Comparison of ENCODE assay signal across 8 mouse cellular contexts in the genomic region with DNA sequence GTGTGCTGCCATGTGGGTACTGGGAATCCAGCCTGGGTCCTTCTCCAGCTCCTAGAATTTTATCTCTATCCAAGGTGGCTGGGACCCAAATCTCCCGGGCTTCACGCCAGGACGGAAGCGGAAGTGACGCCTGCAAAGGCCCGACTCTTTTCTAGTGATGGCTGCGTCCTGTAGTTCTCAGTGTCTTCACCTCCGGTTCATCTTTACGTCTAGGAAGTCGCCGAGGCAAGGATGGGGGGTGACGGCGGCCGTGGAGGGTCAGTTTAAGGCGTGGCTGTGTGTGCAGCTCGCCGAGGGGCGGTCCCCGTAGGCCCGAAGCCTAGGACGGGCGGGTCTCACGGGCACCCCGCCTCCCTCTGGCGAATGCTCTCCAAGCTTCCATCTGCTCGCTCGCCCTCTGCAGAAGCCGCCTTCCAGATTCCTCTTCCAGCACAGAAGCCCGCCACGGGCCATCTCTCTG. TPM values are rescaled to one million over a fixed set of nuclear protein-coding genes. Genes with fewer than 3 reads are reported as not detected.
DNase-seq lines count a peak whose midpoint lies in the region; ATAC-seq and TF ChIP-seq lines count a peak whose summit lies in the region.

Zfp846 (plus strand) TSS at position 117 of the 460 bp plus-strand sequence.

- peak; percentile 100 for ATAC-seq in common myeloid progenitor, adult 5-6 weeks (replicated peaks; ENCODE audit: low read depth, poor library complexity, severe bottlenecking)
- ATAC-seq in hindbrain, postnatal 0 days = peak; percentile 99
- ATAC-seq in megakaryocyte, adult 5-6 weeks (ENCODE audit: poor library complexity, severe bottlenecking) = peak; percentile 99

- H3K4me1 ChIP-seq in hindbrain, postnatal 0 days (ENCODE audit: insufficient read depth, low read length) = no peaks in the 10 kb centered on the region

- H3K27me3 ChIP-seq in hindbrain, postnatal 0 days (ENCODE audit: insufficient read depth, low read length) = peaks cover 9% of the 10 kb centered on the region

- H3K9ac ChIP-seq in hindbrain, postnatal 0 days (replicated peaks; ENCODE audit: low read length) = peak within 1 kb of the TSS; percentile 58

- no peaks in the 10 kb centered on the region for H3K36me3 ChIP-seq in hindbrain, postnatal 0 days (ENCODE audit: insufficient read depth, low read length)

- intact Hi-C loops in gastrocnemius, adult 2 months (cut with DNase I) = loop anchor here (2.0 to 10.0 kb wide), 2 partner anchors 36 to 64 kb away; partner anchors contain the start of genes Fbxl12 and Ubl5
- intact Hi-C loops in left cerebral cortex, adult 2 months (cut with DNase I) = loop anchor here (1.0 to 5.0 kb wide), 6 partner anchors 26 to 959 kb away; partner anchors contain the start of genes Fbxl12, Zfp266 and Zfp317

- peak; percentile 99 for DNase-seq in ZHBTc4 (ENCODE audit: low read depth, low spot score)
- DNase-seq in gastrocnemius, adult 2 months = peak; percentile 99
- DNase-seq in hindbrain, postnatal 0 days (ENCODE audit: low spot score) = peak; percentile 95
- peak; percentile 100 for DNase-seq in left cerebral cortex, adult 2 months (ENCODE audit: extremely low spot score in 1 of 2, low spot score in 2 of 2)
- DNase-seq in right cerebral cortex, adult 2 months (ENCODE audit: low spot score in 2 of 2) = peak; percentile 100
- DNase-seq in urinary bladder, postnatal 14 days (ENCODE audit: low spot score) = peak; percentile 99

- H3K9me3 ChIP-seq in hindbrain, postnatal 0 days (ENCODE audit: low read length) = no peaks in the 10 kb centered on the region

- peak within 1 kb of the TSS; percentile 52 for H3K4me2 ChIP-seq in hindbrain, postnatal 0 days (ENCODE audit: low read depth, low read length)

- peak within 1 kb of the TSS; percentile 78 for H3K27ac ChIP-seq in gastrocnemius, adult 2 months
- peak within 1 kb of the TSS; percentile 77 for H3K27ac ChIP-seq in hindbrain, postnatal 0 days
- H3K27ac ChIP-seq in left cerebral cortex, adult 2 months = peak within 1 kb of the TSS; percentile 79

- WGBS in hindbrain, postnatal 0 days = under 1% methylated on average over 30 of the region's 30 CpGs

- peak; percentile 22; the same call in 1 of the 2 replicates for TF ChIP-seq CTCF in gastrocnemius, adult 2 months (IDR thresholded peaks at IDR 0.05)
- TF ChIP-seq CTCF in hindbrain, postnatal 0 days (IDR thresholded peaks at IDR 0.05; ENCODE audit: low read depth) = 0 out of 2 replicates have a peak, but pooled peaks have one; percentile 8
- TF ChIP-seq CTCF in left cerebral cortex, adult 2 months (IDR thresholded peaks at IDR 0.05) = no peak; the same call in 1 of the 2 replicates

- peak within 1 kb of the TSS; percentile 86 for H3K4me3 ChIP-seq in gastrocnemius, adult 2 months
- peak within 1 kb of the TSS; percentile 51 for H3K4me3 ChIP-seq in hindbrain, postnatal 0 days (ENCODE audit: low read length)
- peak within 1 kb of the TSS; percentile 74 for H3K4me3 ChIP-seq in left cerebral cortex, adult 2 months

RNA-seq across cellular contexts. Expression of gene Zfp846, which starts in this region (rescaled TPM):
- 5.2 and 8.8 TPM in 2 replicates for total RNA-seq in common myeloid progenitor, adult 5-6 weeks (2017)
- 1 to 10 TPM; 2.6 to 3.8 TPM for total RNA-seq in gastrocnemius, adult 2 months (2021)
- total RNA-seq in hindbrain, postnatal 0 days (2014; rRNA removed) = 16.4 and 17.4 TPM in 2 replicates
- 38.6 and 40.6 TPM in 2 replicates for polyA plus RNA-seq in hindbrain, postnatal 0 days (2015; fragmentation: Nextera tagmentation; extraction: Ambion mirVana)
- total RNA-seq in left cerebral cortex, adult 2 months (2021) = 10 to 100 TPM; 19.0 to 21.1 TPM
- 11.7 and 12.8 TPM in 2 replicates for total RNA-seq in megakaryocyte, adult 5-6 weeks (2015)
- total RNA-seq in megakaryocyte, adult 5-6 weeks (2017) = 7.0 and 8.0 TPM in 2 replicates

Comparison
In these comparisons a context has a peak if more than half of its experiments do, and no peak if none do; other contexts are left out.
1. Peak in every context shown above with its lines: DNase-seq, ATAC-seq, H3K4me3 ChIP-seq and H3K27ac ChIP-seq.